Mouse (Mus musculus): Measurements from ENCODE around the gene Ift88. TPM values are rescaled to one million over a fixed set of nuclear protein-coding genes. Genes with fewer than 3 reads are reported as not detected.

Gene Ift88
- total and polyA plus RNA-seq, 2 experiments from 2014 or later: 4.5 to 7.3 TPM

DNA sequence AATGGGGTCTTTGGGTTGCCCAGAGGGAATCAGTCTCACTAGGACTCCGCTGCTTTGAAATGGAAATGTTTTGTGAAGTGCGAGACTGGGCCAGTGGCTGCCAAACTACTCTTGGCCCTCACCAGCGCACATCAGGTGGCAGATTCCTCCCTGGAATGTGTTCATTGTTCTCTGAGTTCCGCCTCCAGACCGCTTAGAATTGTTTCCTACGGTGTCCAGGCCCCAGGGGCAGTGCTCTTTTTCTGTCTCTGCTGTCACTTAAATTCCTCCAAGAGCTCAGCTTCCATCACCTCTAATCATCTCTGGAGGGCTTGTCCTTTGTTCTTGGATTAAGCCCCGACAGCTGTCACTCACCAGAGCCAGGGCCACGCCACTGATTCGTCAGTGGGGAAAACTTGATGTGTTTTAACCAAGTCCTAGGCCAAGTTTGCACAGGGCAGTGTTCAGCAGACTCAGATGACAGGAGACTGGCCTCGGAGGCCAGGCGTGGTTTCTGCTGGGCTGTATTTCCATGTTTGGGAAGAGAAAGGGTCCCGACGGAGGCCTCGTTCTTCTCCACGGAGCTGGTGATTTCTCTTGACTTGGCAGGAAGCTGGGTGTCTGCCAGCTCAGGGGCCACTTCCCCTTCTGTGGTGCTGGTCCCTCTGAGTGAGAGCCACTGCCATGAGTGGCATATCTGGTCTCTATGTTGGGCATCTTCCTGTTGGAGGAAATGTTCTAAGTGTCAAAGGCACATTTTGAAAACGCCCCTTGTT, 113.6 kb downstream of the Ift88 start:
- Histone ChIP-seq H3K9me3 (replicated peaks; ENCODE audit: control insufficient read depth, low read length) (no peaks in the 10 kb centered on the region), H3K9ac (replicated peaks; ENCODE audit: low read depth, low read length) (0 out of 2 replicates have a peak overlapping the region, but pooled peaks have one; percentile 24), H3K27ac (ENCODE audit: low read depth) (peak overlapping the region; percentile 77), H3K4me2 (ENCODE audit: low read depth, low read length) (peak overlapping the region; percentile 26; the same call in 1 of the 2 replicates), H3K4me3 (ENCODE audit: low read depth, low read length) (no peak overlapping the region), H3K4me1 (ENCODE audit: control insufficient read depth, insufficient read depth) (peaks cover 42% of the 10 kb centered on the region), H3K27me3 (ENCODE audit: control insufficient read depth, insufficient read depth, low read length) (no peaks in the 10 kb centered on the region), H3K36me3 (replicated peaks; ENCODE audit: control insufficient read depth, insufficient read depth, low read length) (no peaks in the 10 kb centered on the region)
- WGBS: 9% methylated on average over 16 of the region's 16 CpGs
- peak; percentile 58 for ATAC-seq (ENCODE audit: insufficient read depth, low read depth)
- no peak for TF ChIP-seq EP300 (IDR thresholded peaks at IDR 0.05; ENCODE audit: low read depth)
- TF ChIP-seq CTCF (IDR thresholded peaks at IDR 0.05; ENCODE audit: low read depth): no peak
- peak; percentile 65 for DNase-seq (ENCODE audit: low spot score)

DNA sequence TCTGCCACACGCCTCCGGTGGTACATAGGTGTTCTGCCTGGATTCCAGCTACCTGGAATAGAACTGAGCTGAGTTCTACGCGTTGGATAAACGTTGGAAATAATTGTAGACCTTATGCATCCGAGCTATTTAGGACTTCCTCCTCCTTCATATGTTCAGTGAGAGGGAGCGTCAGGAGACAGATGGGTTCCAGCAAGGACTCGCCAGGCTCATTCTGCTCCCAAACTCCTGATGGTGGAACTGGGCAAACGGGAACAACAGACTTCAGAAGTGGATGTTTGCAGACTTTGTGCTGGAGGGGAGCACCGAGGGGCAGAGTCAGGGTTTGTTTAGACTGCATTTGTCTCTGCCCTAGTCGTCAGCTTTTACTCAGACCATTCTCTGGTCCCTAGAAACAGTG, 116.8 kb downstream of the Ift88 start:
- Histone ChIP-seq H3K36me3 (replicated peaks; ENCODE audit: control insufficient read depth, insufficient read depth, low read length) (no peaks in the 10 kb centered on the region), H3K4me3 (ENCODE audit: low read depth, low read length) (no peak overlapping the region), H3K27me3 (ENCODE audit: control insufficient read depth, insufficient read depth, low read length) (no peaks in the 10 kb centered on the region), H3K9me3 (replicated peaks; ENCODE audit: control insufficient read depth, low read length) (no peaks in the 10 kb centered on the region), H3K4me1 (ENCODE audit: control insufficient read depth, insufficient read depth) (peaks cover 23% of the 10 kb centered on the region), H3K27ac (ENCODE audit: low read depth) (no peak overlapping the region), H3K9ac (replicated peaks; ENCODE audit: low read depth, low read length) (no peak overlapping the region), H3K4me2 (ENCODE audit: low read depth, low read length) (no peak overlapping the region)
- TF ChIP-seq CTCF (IDR thresholded peaks at IDR 0.05; ENCODE audit: low read depth) (no peak), EP300 (IDR thresholded peaks at IDR 0.05; ENCODE audit: low read depth) (no peak)
- WGBS: 78% methylated on average over 11 of the region's 11 CpGs
- DNase-seq (ENCODE audit: low spot score): no peak
- ATAC-seq (ENCODE audit: insufficient read depth, low read depth): no peak

DNA sequence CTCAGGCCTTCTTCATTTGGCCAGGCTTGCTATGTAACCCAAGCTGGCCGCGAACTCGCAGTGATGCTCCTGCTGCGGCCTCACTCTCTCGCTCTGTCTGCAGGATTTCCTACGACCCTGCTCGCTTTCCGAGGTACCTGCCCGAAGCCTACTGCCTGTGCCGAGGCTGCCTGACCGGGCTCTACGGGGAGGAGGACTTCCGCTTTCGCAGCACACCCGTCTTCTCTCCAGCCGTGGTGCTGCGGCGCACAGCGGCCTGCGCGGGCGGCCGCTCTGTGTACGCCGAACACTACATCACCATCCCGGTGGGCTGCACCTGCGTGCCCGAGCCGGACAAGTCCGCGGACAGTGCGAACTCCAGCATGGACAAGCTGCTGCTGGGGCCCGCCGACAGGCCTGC, 118.4 kb downstream of the Ift88 start:
- no peaks in the 10 kb centered on the region for H3K36me3 ChIP-seq (replicated peaks; ENCODE audit: control insufficient read depth, insufficient read depth, low read length)
- no peaks in the 10 kb centered on the region for H3K27me3 ChIP-seq (ENCODE audit: control insufficient read depth, insufficient read depth, low read length)
- H3K9ac ChIP-seq (replicated peaks; ENCODE audit: low read depth, low read length): no peak overlapping the region
- DNase-seq (ENCODE audit: low spot score): no peak
- H3K4me3 ChIP-seq (ENCODE audit: low read depth, low read length): no peak overlapping the region
- whole genome bisulfite sequencing: 56% methylated on average over 30 of the region's 34 CpGs
- no peak for TF ChIP-seq CTCF (IDR thresholded peaks at IDR 0.05; ENCODE audit: low read depth)
- TF ChIP-seq EP300 (IDR thresholded peaks at IDR 0.05; ENCODE audit: low read depth): no peak
- peaks cover 15% of the 10 kb centered on the region for H3K4me1 ChIP-seq (ENCODE audit: control insufficient read depth, insufficient read depth)
- peak overlapping the region; percentile 32; the same call in 1 of the 2 replicates for H3K4me2 ChIP-seq (ENCODE audit: low read depth, low read length)
- ATAC-seq (ENCODE audit: insufficient read depth, low read depth): no peak
- H3K27ac ChIP-seq (ENCODE audit: low read depth): no peak overlapping the region
- no peaks in the 10 kb centered on the region for H3K9me3 ChIP-seq (replicated peaks; ENCODE audit: control insufficient read depth, low read length)

DNA sequence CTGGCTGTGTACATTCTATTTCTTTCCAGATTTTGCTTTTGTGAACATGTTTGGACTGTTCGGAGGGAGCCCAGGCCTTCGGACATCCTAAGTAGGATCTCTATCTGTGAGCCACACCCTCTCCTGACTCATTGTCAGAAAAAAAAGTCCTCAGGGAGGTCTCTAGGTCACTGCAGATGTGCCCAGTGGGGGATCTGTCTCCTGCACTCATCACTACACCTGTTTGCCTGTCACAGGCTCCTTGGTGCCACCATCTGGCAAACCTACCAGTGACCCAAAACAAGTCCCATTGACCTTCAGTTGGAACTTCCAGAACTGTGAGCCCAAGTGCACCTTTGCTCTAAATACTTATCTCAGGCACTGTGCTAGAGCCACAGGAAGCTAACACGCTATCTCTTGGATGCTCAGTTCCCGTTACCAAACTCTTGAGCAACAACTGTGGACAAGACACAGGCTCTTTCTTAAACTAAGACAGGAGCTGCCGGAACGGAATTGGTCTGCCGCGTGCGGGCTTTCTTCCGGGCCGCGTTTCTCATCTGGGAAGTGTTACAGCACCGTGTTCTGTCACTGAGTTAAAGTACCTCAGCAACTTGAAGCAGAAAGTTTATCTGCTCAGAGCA, 119.7 kb downstream of the Ift88 start:
- Histone ChIP-seq H3K27me3 (ENCODE audit: control insufficient read depth, insufficient read depth, low read length) (no peaks in the 10 kb centered on the region), H3K9me3 (replicated peaks; ENCODE audit: control insufficient read depth, low read length) (no peaks in the 10 kb centered on the region), H3K27ac (ENCODE audit: low read depth) (no peak overlapping the region), H3K4me1 (ENCODE audit: control insufficient read depth, insufficient read depth) (peaks cover 5% of the 10 kb centered on the region; the same call in 1 of the 2 replicates), H3K36me3 (replicated peaks; ENCODE audit: control insufficient read depth, insufficient read depth, low read length) (no peaks in the 10 kb centered on the region), H3K9ac (replicated peaks; ENCODE audit: low read depth, low read length) (no peak overlapping the region), H3K4me3 (ENCODE audit: low read depth, low read length) (no peak overlapping the region), H3K4me2 (ENCODE audit: low read depth, low read length) (no peak overlapping the region)
- ATAC-seq (ENCODE audit: insufficient read depth, low read depth) (no peak), DNase-seq (ENCODE audit: low spot score) (no peak)
- TF ChIP-seq CTCF (IDR thresholded peaks at IDR 0.05; ENCODE audit: low read depth): no peak
- WGBS: 86% methylated on average over 13 of the region's 13 CpGs

DNA sequence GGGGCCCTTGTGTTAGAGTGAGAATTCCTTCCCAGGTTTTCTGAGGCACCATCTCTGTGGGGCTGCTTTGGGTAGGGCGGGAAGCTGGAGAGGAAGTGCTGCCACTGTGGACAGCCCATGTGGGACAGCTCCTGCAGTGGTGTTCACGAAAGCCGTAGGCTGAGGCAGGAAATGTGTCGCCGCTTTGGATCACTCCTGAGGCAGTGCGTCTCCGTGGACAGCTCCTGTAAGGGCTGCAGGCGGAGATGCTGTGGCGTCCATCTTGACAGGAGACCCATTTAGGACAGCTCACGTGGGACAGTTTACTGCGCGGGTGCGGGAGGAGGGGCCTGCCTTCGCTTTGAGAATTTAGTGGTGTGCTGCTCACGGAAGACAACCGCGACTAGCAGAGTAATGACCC, 121.7 kb downstream of the Ift88 start:
- H3K27ac ChIP-seq (ENCODE audit: low read depth): no peak overlapping the region
- H3K4me1 ChIP-seq (ENCODE audit: control insufficient read depth, insufficient read depth): peaks cover 5% of the 10 kb centered on the region; the same call in 1 of the 2 replicates
- 83% methylated on average over 17 of the region's 17 CpGs for WGBS
- ATAC-seq (ENCODE audit: insufficient read depth, low read depth): no peak
- H3K4me3 ChIP-seq (ENCODE audit: low read depth, low read length): no peak overlapping the region
- H3K9me3 ChIP-seq (replicated peaks; ENCODE audit: control insufficient read depth, low read length): no peaks in the 10 kb centered on the region
- no peak for TF ChIP-seq EP300 (IDR thresholded peaks at IDR 0.05; ENCODE audit: low read depth)
- TF ChIP-seq CTCF (IDR thresholded peaks at IDR 0.05; ENCODE audit: low read depth): no peak
- H3K9ac ChIP-seq (replicated peaks; ENCODE audit: low read depth, low read length): no peak overlapping the region
- H3K36me3 ChIP-seq (replicated peaks; ENCODE audit: control insufficient read depth, insufficient read depth, low read length): peaks cover 13% of the 10 kb centered on the region
- H3K4me2 ChIP-seq (ENCODE audit: low read depth, low read length): no peak overlapping the region
- DNase-seq (ENCODE audit: low spot score): no peak
- H3K27me3 ChIP-seq (ENCODE audit: control insufficient read depth, insufficient read depth, low read length): no peaks in the 10 kb centered on the region
